Mouse (Mus musculus) neutrophil, adult 5-6 weeks (primary cell): Measurements from ENCODE around the gene Cst6. TPM values are rescaled to one million over a fixed set of nuclear protein-coding genes. Genes with fewer than 3 reads are reported as not detected.
A peak's percentile ranks its signal among the peaks of the same experiment; 100 is the strongest.

Source experiments
- ATAC-seq: fragments of 151-379, 151-347 bp; 2 replicates; pipeline ENCODE4 v1.8.0; 2017; ENCODE audit warnings: mild to moderate bottlenecking, moderate TSS enrichment; ENCODE audit not compliant: insufficient number of reproducible peaks, poor library complexity, low FRiP score, severe bottlenecking; ENCODE audit errors: extremely low read depth
- total RNA-seq: library from RNA; stranded (forward); fragments of 200-1000 nt; gene quantifications from 2 replicates; pipeline ENCODE4 v1.2.3, GENCODE M21; 2017

Cst6 gene
- total RNA-seq, 1 experiment from 2014 or later, result not detected

DNA sequence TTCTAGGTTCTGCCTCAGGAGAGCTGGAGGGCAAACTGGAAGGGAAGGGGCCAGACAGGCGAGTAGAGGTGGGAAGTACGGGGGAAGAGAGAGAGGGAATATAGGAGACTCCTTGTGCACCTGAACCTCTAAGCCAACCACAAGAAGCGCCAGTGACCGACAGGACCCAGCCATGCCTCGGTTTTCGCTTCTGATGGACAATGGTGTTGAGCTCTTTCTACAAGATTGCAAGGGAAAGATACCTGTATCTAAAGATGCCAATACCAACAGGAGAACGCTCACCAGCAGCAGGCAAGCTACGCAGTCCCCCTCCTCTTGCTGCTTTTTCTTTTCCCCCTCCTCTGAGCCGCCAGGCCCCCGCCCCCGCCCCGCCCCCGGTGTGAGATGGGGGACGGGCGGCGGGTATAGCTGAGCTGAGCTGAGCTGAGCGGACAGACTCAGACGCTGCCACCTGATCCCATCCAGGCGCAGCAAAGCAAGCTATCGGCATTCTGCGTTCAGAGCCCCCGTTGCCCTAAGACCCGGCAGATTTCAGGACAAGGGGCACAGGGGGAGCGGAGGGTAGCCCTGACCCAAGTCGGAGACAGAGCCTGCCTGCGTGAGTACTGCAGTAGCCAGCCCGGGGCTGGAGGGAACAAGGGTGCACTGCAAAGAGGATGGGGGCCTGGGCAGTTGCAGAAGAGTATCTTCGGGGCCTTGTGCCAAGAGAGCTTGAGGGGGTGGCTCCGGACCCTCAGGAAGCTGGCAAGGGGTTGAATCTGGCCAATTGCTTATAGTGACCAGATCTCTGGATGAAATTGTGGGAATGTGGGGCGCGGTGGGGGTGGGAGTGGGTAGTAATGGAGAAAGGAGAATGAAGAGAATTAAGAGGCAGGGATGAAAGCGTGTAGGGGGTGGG, 51.2 kb downstream of the Cst6 start, which contains the start of gene Gal3st3:
Gene Gal3st3, plus strand, starts transcription at position 429 of the 898 bp plus-strand sequence.
- no peak for ATAC-seq

DNA sequence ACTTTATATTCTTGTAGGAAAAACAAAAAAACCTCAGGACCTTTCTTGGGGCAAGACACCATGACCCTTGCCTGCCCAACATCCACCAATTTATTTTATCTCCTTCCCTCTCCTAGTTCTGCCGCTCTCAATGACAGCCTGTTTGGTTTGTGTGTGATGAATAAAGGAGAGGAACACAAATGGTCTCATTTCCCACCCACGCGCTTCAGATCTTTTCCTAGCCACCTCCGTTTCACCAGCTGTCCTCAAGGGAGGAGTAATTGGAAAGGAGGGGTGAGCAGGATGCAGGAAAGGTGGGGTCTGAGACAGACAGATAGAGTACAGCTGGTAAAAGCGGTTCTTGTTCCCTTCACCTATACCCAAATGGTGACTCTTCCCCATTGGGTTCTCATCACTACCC, 52.7 kb downstream of the Cst6 start:
- no peak for ATAC-seq

DNA sequence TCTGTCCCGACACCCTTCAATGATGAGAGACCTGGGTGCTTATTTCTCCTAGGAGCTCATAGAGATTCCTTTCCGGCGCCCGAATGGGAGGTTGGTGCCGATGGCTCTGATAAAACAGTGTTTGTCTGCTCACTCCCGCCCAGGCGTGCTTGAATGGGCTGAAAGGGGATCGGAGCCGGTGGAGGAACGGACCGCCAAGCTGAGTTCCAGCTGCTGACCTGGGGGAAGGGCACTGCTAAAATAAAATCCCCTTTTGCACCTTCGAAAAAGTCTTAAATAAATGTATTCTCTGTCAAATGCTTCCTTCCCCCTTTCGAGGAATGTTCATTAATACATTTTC, 53.7 kb downstream of the Cst6 start:
- ATAC-seq, result no peak

DNA sequence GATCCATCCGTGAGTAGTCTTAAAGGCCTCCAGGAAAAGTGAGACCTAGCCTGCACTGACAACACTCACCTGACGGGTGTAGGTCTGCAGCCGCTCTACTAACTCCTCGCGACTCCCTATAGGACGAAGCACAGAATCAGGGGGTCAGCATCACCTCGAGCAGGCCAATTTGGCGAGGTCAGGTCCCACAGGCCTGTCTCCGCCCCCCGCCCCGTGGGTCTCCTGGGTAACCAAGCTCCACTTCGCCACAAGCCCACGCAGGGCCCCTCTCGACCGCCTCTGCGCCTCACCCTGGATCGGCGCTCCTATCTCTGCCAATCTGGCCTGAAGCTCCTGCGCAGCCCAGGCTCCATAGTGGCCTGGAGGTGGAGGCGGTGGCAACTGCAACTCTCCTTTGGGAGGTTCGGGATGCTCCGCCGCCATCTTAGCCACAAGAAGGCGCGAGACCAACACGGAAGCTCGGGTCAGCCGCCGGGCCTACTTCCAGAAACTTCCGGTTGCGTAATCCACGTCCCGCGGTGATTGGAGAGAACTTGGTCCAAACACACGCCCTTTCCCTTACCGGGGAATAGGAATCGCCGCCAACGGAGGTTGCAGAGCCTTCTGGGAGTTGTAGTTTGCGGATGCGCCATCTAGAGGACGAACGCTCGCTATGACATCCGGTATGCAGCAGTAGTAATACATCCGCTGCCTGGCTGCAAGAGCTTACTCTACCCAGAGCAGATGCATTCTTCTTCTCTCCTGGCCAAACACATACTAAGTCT, 54.2 kb downstream of the Cst6 start, which contains the start of gene Sf3b2:
Gene Sf3b2, minus strand, starts transcription at position 484 of the 764 bp plus-strand sequence.
- ATAC-seq, result peak; percentile 97

Other genes starting within 250 kb of the Cst6 start
- 74.5 and 91.6 TPM in 2 replicates for gene Rab1b, start 242.5 kb downstream of the Cst6 start, total RNA-seq
- gene Klc2, start 231.0 kb downstream of the Cst6 start, total RNA-seq, result 16.7 and 18.7 TPM in 2 replicates
- 50.5 and 54.0 TPM in 2 replicates for gene Pacs1, start 76.5 kb downstream of the Cst6 start, total RNA-seq
- gene Sf3b2, start 54.1 kb downstream of the Cst6 start, total RNA-seq, result 273 and 288 TPM in 2 replicates
- not detected in 2 replicates for gene Gal3st3, start 51.2 kb downstream of the Cst6 start, total RNA-seq
- gene Catsper1, start 13.8 kb downstream of the Cst6 start, total RNA-seq, result not detected in 2 replicates
- 31.6 and 36.8 TPM in 2 replicates for gene Eif1ad, start 17.2 kb upstream of the Cst6 start, total RNA-seq
- gene Banf1, start 17.6 kb upstream of the Cst6 start, total RNA-seq, result 15.2 and 17.9 TPM in 2 replicates
- 135 and 147 TPM in 2 replicates for gene Sart1, start 39.1 kb upstream of the Cst6 start, total RNA-seq
- gene Tsga10ip, start 53.0 kb upstream of the Cst6 start, total RNA-seq, result 1.5 TPM in 1 of 2 replicates, not detected in the other
- gene Drap1, start 75.4 kb upstream of the Cst6 start, total RNA-seq, result 91.6 and 100 TPM in 2 replicates
- gene AI837181, start 75.6 kb upstream of the Cst6 start, total RNA-seq, result 21.1 and 22.2 TPM in 2 replicates
- gene Fosl1, start 98.0 kb upstream of the Cst6 start, total RNA-seq, result not detected in 2 replicates
- 2.3 and 2.8 TPM in 2 replicates for gene Ccdc85b, start 108.3 kb upstream of the Cst6 start, total RNA-seq
- 133 and 137 TPM in 2 replicates for gene Fibp, start 111.0 kb upstream of the Cst6 start, total RNA-seq
- 11.1 and 11.2 TPM in 2 replicates for gene Ctsw, start 118.9 kb upstream of the Cst6 start, total RNA-seq
- gene Efemp2, start 124.4 kb upstream of the Cst6 start, total RNA-seq, result 0.70 TPM in 1 of 2 replicates, not detected in the other
- gene Mus81, start 138.8 kb upstream of the Cst6 start, total RNA-seq, result 19.0 and 22.0 TPM in 2 replicates
- gene Cfl1, start 140.9 kb upstream of the Cst6 start, total RNA-seq, result 1,009 and 1,084 TPM in 2 replicates
- gene 1700020D05Rik, start 154.2 kb upstream of the Cst6 start, total RNA-seq, result 0.86 and 5.0 TPM in 2 replicates
- 7.4 and 11.3 TPM in 2 replicates for gene Snx32, start 161.0 kb upstream of the Cst6 start, total RNA-seq
- gene Ovol1, start 211.1 kb upstream of the Cst6 start, total RNA-seq, result 0.23 and 0.25 TPM in 2 replicates
- gene Ap5b1, start 218.5 kb upstream of the Cst6 start, total RNA-seq, result 14.6 and 18.0 TPM in 2 replicates